Mouse (Mus musculus) myocyte (in vitro differentiated cells): ENCODE data around the gene Mgst3.

ENCODE experiments used
- CEBPB ChIP-seq: IDR thresholded peaks from 2 replicates; pipeline ENCODE4 v1.6.1; 2011; ENCODE audit warnings: mild to moderate bottlenecking, moderate library complexity; ENCODE audit not compliant: poor library complexity, insufficient read depth, severe bottlenecking
- E2F4 ChIP-seq: IDR thresholded peaks from one replicate; pipeline ENCODE4 v1.6.1; 2011; ENCODE audit warnings: mild to moderate bottlenecking, control low read depth, moderate library complexity; ENCODE audit not compliant: insufficient read depth
- MAX ChIP-seq: IDR thresholded peaks from one replicate; pipeline ENCODE4 v1.6.1; 2011; ENCODE audit warnings: low read depth, mild to moderate bottlenecking, control low read depth
- MYOD1 ChIP-seq, 3 experiments: IDR thresholded peaks; one replicate each; pipeline ENCODE4 v1.6.1; 2011; ENCODE audit warnings: control low read depth in 2 of 3, low read depth in 2 of 3, mild to moderate bottlenecking in 2 of 3, moderate library complexity in 1 of 3; ENCODE audit not compliant: insufficient read length in 2 of 3, control insufficient read depth in 1 of 3
- MYOG ChIP-seq, 3 experiments: IDR thresholded peaks; one replicate each; pipeline ENCODE4 v1.6.1; 2011; ENCODE audit warnings: control low read depth in 2 of 3, low read depth in 2 of 3, mild to moderate bottlenecking in 2 of 3; ENCODE audit not compliant: insufficient read length in 2 of 3, control insufficient read depth in 1 of 3, insufficient read depth in 1 of 3
- POLR2A ChIP-seq: IDR thresholded peaks from one replicate; pipeline ENCODE4 v1.6.1; 2011; ENCODE audit warnings: low read depth, mild to moderate bottlenecking, control low read depth, moderate library complexity; ENCODE audit not compliant: insufficient read length
- POLR2AphosphoS2 ChIP-seq: IDR thresholded peaks from one replicate; pipeline ENCODE4 v1.6.1; 2011; ENCODE audit warnings: low read depth, control low read depth; ENCODE audit not compliant: insufficient read length
- REST ChIP-seq: IDR thresholded peaks from one replicate; pipeline ENCODE4 v1.6.1; 2011; ENCODE audit warnings: mild to moderate bottlenecking, control low read depth, moderate library complexity; ENCODE audit not compliant: insufficient read depth, insufficient read length
- SRF ChIP-seq: IDR thresholded peaks from one replicate; pipeline ENCODE4 v1.6.1; 2011; ENCODE audit warnings: low read depth; ENCODE audit not compliant: control insufficient read depth, insufficient read length
- TCF12 ChIP-seq: IDR thresholded peaks from one replicate; pipeline ENCODE4 v1.6.1; 2011; ENCODE audit warnings: mild to moderate bottlenecking, control low read depth; ENCODE audit not compliant: poor library complexity, insufficient read depth, severe bottlenecking
- TCF3 ChIP-seq: IDR thresholded peaks from one replicate; pipeline ENCODE4 v1.6.1; 2011; ENCODE audit warnings: low read depth, control low read depth; ENCODE audit not compliant: insufficient read length
- USF1 ChIP-seq: IDR thresholded peaks from one replicate; pipeline ENCODE4 v1.6.1; 2011; ENCODE audit warnings: low read depth, mild to moderate bottlenecking, control low read depth, moderate library complexity

DNA sequence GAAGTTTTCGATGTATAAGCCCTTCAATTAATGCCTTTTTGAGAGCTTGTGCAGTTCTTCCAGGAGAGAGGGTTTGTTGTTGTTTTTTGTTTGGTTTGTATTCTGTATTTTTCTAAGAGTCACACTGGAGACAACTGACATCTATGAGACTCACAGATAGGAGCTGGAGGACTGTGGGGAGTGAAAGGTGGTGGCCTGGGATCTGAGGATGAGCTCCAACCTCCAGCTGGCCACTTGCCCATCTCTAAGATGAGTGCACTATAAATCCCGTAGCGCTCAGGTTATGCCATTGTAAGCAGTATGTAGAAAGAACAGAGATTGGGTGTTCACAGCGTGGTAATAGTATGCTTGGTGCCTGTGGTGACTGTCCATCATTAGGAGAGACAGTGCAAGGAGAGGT is 41.3 kb upstream of the Mgst3 start:
- TF ChIP-seq POLR2AphosphoS2: no peak
- TF ChIP-seq CEBPB: no peak
- TF ChIP-seq TCF12: no peak
- TF ChIP-seq MYOD1 (IDR thresholded peaks at IDR 0.05; ENCODE audit: control insufficient read depth in 1 of 3, insufficient read length in 2 of 3, low read depth in 2 of 3): no peak
- no peak for TF ChIP-seq MAX
- no peak for TF ChIP-seq USF1
- TF ChIP-seq MYOG (IDR thresholded peaks at IDR 0.05; ENCODE audit: control insufficient read depth in 1 of 3, insufficient read depth in 1 of 3, insufficient read length in 2 of 3, low read depth in 2 of 3): no peak
- TF ChIP-seq POLR2A: no peak
- no peak for TF ChIP-seq E2F4
- TF ChIP-seq SRF: no peak
- TF ChIP-seq REST: no peak
- TF ChIP-seq TCF3: no peak
